In the genomic region with DNA sequence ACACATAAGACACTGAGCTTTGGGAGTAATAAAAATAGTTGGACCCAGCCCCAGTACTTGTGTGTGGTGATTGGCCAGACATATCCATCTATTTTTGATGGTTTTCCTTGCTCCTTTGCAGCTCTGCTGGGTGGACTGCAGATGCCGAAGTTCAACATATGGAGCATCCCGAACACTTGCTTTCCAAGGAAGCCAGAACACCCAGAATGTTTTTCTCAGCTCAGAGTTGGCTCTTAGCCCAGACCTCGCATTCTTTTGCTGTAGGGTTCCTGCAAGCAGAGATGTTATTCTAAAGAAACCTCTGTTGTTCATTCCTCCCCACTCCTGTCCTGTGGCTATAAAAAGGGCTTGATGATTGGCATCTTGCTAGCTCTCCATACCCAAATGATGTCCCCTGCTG, we compare ENCODE assay signal across 10 mouse cellular contexts.
DNase-seq lines count a peak whose midpoint lies in the region; ATAC-seq lines count a peak whose summit lies in the region.
"Had no signal": no experiment of that assay in that cellular context is flagged by ENCODE, and none has a peak within 500 bp of the region (broad histone marks: within the 10 kb centered on the region; RNA-seq: fewer than 3 reads in every experiment).

No protein-coding gene starts in this region.

- H3K27ac ChIP-seq in heart, embryonic 13.5 days (replicated peaks), result 0 out of 2 replicates have a peak overlapping the region, but pooled peaks have one; percentile 5
- no peak overlapping the region for H3K27ac ChIP-seq in kidney, embryonic 14.5 days (ENCODE audit: low read depth, low read length)
- H3K27ac ChIP-seq in midbrain, embryonic 16.5 days (ENCODE audit: low read length), result no peak overlapping the region

- no peak for ATAC-seq in heart, embryonic 13.5 days (ENCODE audit: extremely low read depth, insufficient number of reproducible peaks, low FRiP score, low TSS enrichment)
- peak; percentile 90 for ATAC-seq in kidney, embryonic 14.5 days (ENCODE audit: low FRiP score, low TSS enrichment)
- no peak for ATAC-seq in midbrain, embryonic 16.5 days

- no peak overlapping the region for H3K4me2 ChIP-seq in heart, embryonic 13.5 days
- no peak overlapping the region for H3K4me2 ChIP-seq in kidney, embryonic 14.5 days (replicated peaks; ENCODE audit: low read depth, low read length)
- no peak overlapping the region for H3K4me2 ChIP-seq in midbrain, embryonic 16.5 days (ENCODE audit: low read length)

- no peaks in the 10 kb centered on the region for H3K9me3 ChIP-seq in heart, embryonic 13.5 days
- no peaks in the 10 kb centered on the region for H3K9me3 ChIP-seq in kidney, embryonic 14.5 days (ENCODE audit: control insufficient read depth, low read length)
- H3K9me3 ChIP-seq in midbrain, embryonic 16.5 days (replicated peaks; ENCODE audit: control insufficient read depth, low read length, poor library complexity, severe bottlenecking), result no peaks in the 10 kb centered on the region

- peaks cover 9% of the 10 kb centered on the region for H3K4me1 ChIP-seq in heart, embryonic 13.5 days
- 0 out of 2 replicates have a peak, but pooled peaks cover 3% of the 10 kb centered on the region for H3K4me1 ChIP-seq in kidney, embryonic 14.5 days (ENCODE audit: control insufficient read depth, insufficient read depth, low read length)
- H3K4me1 ChIP-seq in midbrain, embryonic 16.5 days (ENCODE audit: control insufficient read depth, insufficient read depth, low read length), result no peaks in the 10 kb centered on the region

- no peak for DNase-seq in heart, adult 8-10 months (ENCODE audit: low spot score)
- peak; percentile 2 for DNase-seq in brain, embryonic 18.5 days (ENCODE audit: low read depth, low spot score)
- DNase-seq in left cerebral cortex, adult 9 months (ENCODE audit: low spot score in 2 of 2), result peak; percentile 56 to 86
- DNase-seq in natural killer cell, adult 2 months (ENCODE audit: low spot score in 2 of 2), result no peak
- DNase-seq in c-Kit-positive CD71-positive TER-119-positive erythroid progenitor cells, embryonic 14.5 days (ENCODE audit: low spot score), result no peak
- DNase-seq: cerebellum, adult 8-10 months; thymus, adult 18-20 months had no signal

- no peak overlapping the region for H3K9ac ChIP-seq in heart, embryonic 13.5 days
- no peak overlapping the region for H3K9ac ChIP-seq in kidney, embryonic 14.5 days (ENCODE audit: low read depth, low read length)
- no peak overlapping the region for H3K9ac ChIP-seq in midbrain, embryonic 16.5 days (ENCODE audit: low read depth, low read length)

- H3K36me3 ChIP-seq in heart, embryonic 13.5 days, result no peaks in the 10 kb centered on the region
- H3K36me3 ChIP-seq in kidney, embryonic 14.5 days (ENCODE audit: control insufficient read depth, insufficient read depth, low read length), result no peaks in the 10 kb centered on the region
- no peaks in the 10 kb centered on the region for H3K36me3 ChIP-seq in midbrain, embryonic 16.5 days (ENCODE audit: control insufficient read depth, insufficient read depth, low read length)

- 20% methylated on average over 3 of the region's 3 CpGs for WGBS in heart, embryonic 13.5 days
- whole genome bisulfite sequencing in kidney, embryonic 14.5 days, result 48% methylated on average over 3 of the region's 3 CpGs
- 66% methylated on average over 3 of the region's 3 CpGs for WGBS in midbrain, embryonic 16.5 days

- H3K27me3 ChIP-seq in heart, embryonic 13.5 days (replicated peaks), result no peaks in the 10 kb centered on the region
- H3K27me3 ChIP-seq in kidney, embryonic 14.5 days (ENCODE audit: control insufficient read depth, insufficient read depth, low read length), result no peaks in the 10 kb centered on the region
- no peaks in the 10 kb centered on the region for H3K27me3 ChIP-seq in midbrain, embryonic 16.5 days (ENCODE audit: control insufficient read depth, insufficient read depth, low read depth, low read length)

- no peak overlapping the region for H3K4me3 ChIP-seq in heart, embryonic 13.5 days
- H3K4me3 ChIP-seq in kidney, embryonic 14.5 days (ENCODE audit: low read length), result no peak overlapping the region
- no peak overlapping the region for H3K4me3 ChIP-seq in midbrain, embryonic 16.5 days (ENCODE audit: low read depth, low read length)

Comparison
In these comparisons a context has a peak if more than half of its experiments do, and no peak if none do; other contexts are left out.
1. DNase-seq: peak in brain, embryonic 18.5 days (single experiment) and left cerebral cortex, adult 9 months (2 of 2); none in heart, adult 8-10 months (single experiment), natural killer cell, adult 2 months (0 of 2) and c-Kit-positive CD71-positive TER-119-positive erythroid progenitor cells, embryonic 14.5 days (single experiment).